Mouse (Mus musculus) spleen, postnatal 10 days (tissue): ENCODE results near the gene Olfr105-ps.

Experiments used
- DNase-seq, 2 experiments: peaks; one replicate each; pipeline ENCODE4 v3.0.0; 2021 to 2022; ENCODE audit warnings: low spot score in 2 of 2

Gene Olfr105-ps

GRCm38 (mm10) chr17:37378733-37379132 is at the start of gene Olfr105-ps:
Olfr105-ps (plus strand) TSS chr17:37379033.
- DNase-seq, result no peak

- no peak for DNase-seq
Observed at GRCm38 (mm10) chr17:37339598-37339997, 39.2 kb upstream of the Olfr105-ps start, which contains the start of gene Olfr103. Olfr103 (minus strand) TSS chr17:37339698.

- no peak for DNase-seq
Observed at GRCm38 (mm10) chr17:37359282-37359681, 19.6 kb upstream of the Olfr105-ps start, which contains the start of gene Olfr104-ps. Olfr104-ps (plus strand) TSS chr17:37359582.

- no peak for DNase-seq
Observed at GRCm38 (mm10) chr17:37390093-37390492, 11.3 kb downstream of the Olfr105-ps start, which contains the start of gene Olfr106-ps. Olfr106-ps (plus strand) TSS chr17:37390393.

- DNase-seq, result no peak
Observed at GRCm38 (mm10) chr17:37398926-37399325, 20.1 kb downstream of the Olfr105-ps start, which contains the start of gene Olfr107. Olfr107 (plus strand) TSS chr17:37399226.

GRCm38 (mm10) chr17:37413380-37413779 is 34.5 kb downstream of the Olfr105-ps start:
- no peak for DNase-seq
